Mouse (Mus musculus) heart, postnatal 0 days (tissue): ENCODE data around the gene Lclat1. TPM values are rescaled to one million over a fixed set of nuclear protein-coding genes. Genes with fewer than 3 reads are reported as not detected.
A peak's percentile ranks its signal among the peaks of the same experiment; 100 is the strongest.

Experiments
- ATAC-seq: fragments of 200-750 bp; cut with Nextera tagmentation; 2 replicates; pipeline ENCODE4 v1.8.0; 2017; ENCODE audit warnings: low read depth, moderate number of reproducible peaks, moderate library complexity; ENCODE audit not compliant: insufficient read depth
- DNase-seq: peaks from one replicate; pipeline ENCODE4 v3.0.0-alpha.2; 2016; ENCODE audit warnings: low spot score
- H3K27ac ChIP-seq: fragments of 300-500 bp; sonication (generic); 2 replicates; pipeline ENCODE4 v1.5.1; 2014; ENCODE audit warnings: low read depth, mild to moderate bottlenecking
- H3K27me3 ChIP-seq: fragments of 300-500 bp; sonication (generic); 2 replicates; pipeline ENCODE4 v1.6.1; 2014; ENCODE audit warnings: low read length, mixed read lengths; ENCODE audit not compliant: control insufficient read depth, insufficient read depth
- H3K36me3 ChIP-seq: fragments of 300-500 bp; sonication (generic); replicated peaks from 2 replicates; pipeline ENCODE4 v1.6.1; 2014; ENCODE audit warnings: low read length, mixed read lengths; ENCODE audit not compliant: control insufficient read depth, insufficient read depth
- H3K4me1 ChIP-seq: fragments of 300-500 bp; sonication (generic); 2 replicates; pipeline ENCODE4 v1.6.1; 2014; ENCODE audit warnings: antibody characterized with exemption; ENCODE audit not compliant: control insufficient read depth, insufficient read depth
- H3K4me2 ChIP-seq: fragments of 300-500 bp; sonication (generic); 2 replicates; pipeline ENCODE4 v1.6.1; 2014; ENCODE audit warnings: low read depth, mild to moderate bottlenecking, low read length, moderate library complexity
- H3K4me3 ChIP-seq: fragments of 300-500 bp; sonication (generic); 2 replicates; pipeline ENCODE4 v1.5.1; 2014; ENCODE audit warnings: low read depth, low read length
- H3K9ac ChIP-seq: fragments of 300-500 bp; sonication (generic); replicated peaks from 2 replicates; pipeline ENCODE4 v1.6.1; 2014; ENCODE audit warnings: low read depth, low read length, mixed read lengths
- H3K9me3 ChIP-seq: fragments of 300-500 bp; sonication (generic); replicated peaks from 2 replicates; pipeline ENCODE4 v1.6.1; 2016; ENCODE audit warnings: low read length; ENCODE audit not compliant: control insufficient read depth
- CTCF ChIP-seq: IDR thresholded peaks from 2 replicates; pipeline ENCODE4 v1.5.1; 2016; ENCODE audit warnings: antibody characterized with exemption, control low read depth, low read depth
- EP300 ChIP-seq: IDR thresholded peaks from 2 replicates; pipeline ENCODE4 v1.6.1; 2016; ENCODE audit warnings: antibody characterized with exemption, low read depth
- WGBS: fragments of 180-500 bp; shearing (Covaris S2); extraction: QIAGEN DNeasy Blood & Tissue Kit; methylation state at CpG from one replicate; pipeline ENCODE4 v1.1.7; 2014; 5-methylcytosine and 5-hydroxymethylcytosine counted together
- polyA plus RNA-seq: library from polyadenylated mRNA; unstranded; fragments of >200 nt; fragmentation: Nextera tagmentation; extraction: Ambion mirVana; gene quantifications from 2 replicates; pipeline ENCODE4 v1.2.1, GENCODE M21; 2015
- total RNA-seq: library from RNA; depleted of rRNA; stranded (reverse); fragments of >200 nt; gene quantifications from 2 replicates; pipeline ENCODE4 v1.2.3, GENCODE M21; 2014; ENCODE audit warnings: low replicate concordance

The Lclat1 gene
- total and polyA plus RNA-seq, 2 experiments from 2014 or later: 31.5 to 218 TPM

DNA sequence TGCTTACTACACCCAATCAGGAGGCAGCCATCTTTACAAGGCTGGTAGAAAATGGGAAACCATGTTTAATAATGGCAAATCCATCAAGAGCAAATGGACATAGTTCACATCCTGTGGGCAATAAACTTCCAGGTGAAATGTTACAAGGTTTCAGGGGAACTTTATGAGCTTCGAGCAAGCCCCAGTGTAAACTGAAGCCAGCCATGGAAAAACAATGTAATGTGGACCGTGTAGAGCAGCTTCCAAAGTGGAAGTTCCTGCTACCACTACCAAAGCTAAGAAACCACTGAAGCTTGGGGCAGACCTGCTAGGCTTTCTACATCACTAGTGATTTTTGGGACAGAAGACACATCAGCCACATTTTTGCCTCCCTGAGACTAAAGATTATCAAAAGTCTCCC is 44.5 kb upstream of the Lclat1 start:
- TF ChIP-seq CTCF: no peak
- no peak for TF ChIP-seq EP300
- Histone ChIP-seq H3K9ac (no peak overlapping the region), H3K9me3 (no peaks in the 10 kb centered on the region), H3K27ac (no peak overlapping the region), H3K27me3 (no peaks in the 10 kb centered on the region), H3K36me3 (no peaks in the 10 kb centered on the region), H3K4me1 (peaks cover 35% of the 10 kb centered on the region), H3K4me3 (no peak overlapping the region), H3K4me2 (no peak overlapping the region)
- DNase-seq (no peak), ATAC-seq (no peak)
- WGBS: 90% methylated on average over 2 of the region's 2 CpGs

DNA sequence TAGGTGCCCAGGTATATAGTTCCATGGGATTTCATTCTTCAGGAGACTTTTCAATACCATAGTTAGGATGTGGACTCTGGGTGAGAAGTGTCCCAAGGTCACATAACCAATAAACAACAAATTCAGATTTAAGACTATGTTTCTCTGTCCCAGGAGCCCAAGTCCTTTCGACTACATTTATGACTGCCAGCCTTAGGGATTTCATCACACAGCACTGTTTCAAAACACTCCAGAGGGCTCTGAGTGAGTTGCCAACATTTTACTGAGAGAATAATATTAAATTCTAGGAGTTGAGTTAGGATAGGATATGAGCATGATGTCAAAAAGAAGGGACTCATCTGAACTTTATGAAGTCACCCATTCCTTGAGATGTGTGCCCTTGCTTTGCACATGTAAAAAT is 44.0 kb upstream of the Lclat1 start:
- Histone ChIP-seq H3K36me3 (no peaks in the 10 kb centered on the region), H3K9ac (no peak overlapping the region), H3K4me2 (no peak overlapping the region), H3K27me3 (no peaks in the 10 kb centered on the region), H3K4me3 (no peak overlapping the region), H3K27ac (no peak overlapping the region), H3K9me3 (no peaks in the 10 kb centered on the region), H3K4me1 (peaks cover 36% of the 10 kb centered on the region)
- TF ChIP-seq CTCF (no peak), EP300 (no peak)
- 87% methylated on average over 1 of the region's 1 CpGs for WGBS
- DNase-seq (no peak), ATAC-seq (no peak)

DNA sequence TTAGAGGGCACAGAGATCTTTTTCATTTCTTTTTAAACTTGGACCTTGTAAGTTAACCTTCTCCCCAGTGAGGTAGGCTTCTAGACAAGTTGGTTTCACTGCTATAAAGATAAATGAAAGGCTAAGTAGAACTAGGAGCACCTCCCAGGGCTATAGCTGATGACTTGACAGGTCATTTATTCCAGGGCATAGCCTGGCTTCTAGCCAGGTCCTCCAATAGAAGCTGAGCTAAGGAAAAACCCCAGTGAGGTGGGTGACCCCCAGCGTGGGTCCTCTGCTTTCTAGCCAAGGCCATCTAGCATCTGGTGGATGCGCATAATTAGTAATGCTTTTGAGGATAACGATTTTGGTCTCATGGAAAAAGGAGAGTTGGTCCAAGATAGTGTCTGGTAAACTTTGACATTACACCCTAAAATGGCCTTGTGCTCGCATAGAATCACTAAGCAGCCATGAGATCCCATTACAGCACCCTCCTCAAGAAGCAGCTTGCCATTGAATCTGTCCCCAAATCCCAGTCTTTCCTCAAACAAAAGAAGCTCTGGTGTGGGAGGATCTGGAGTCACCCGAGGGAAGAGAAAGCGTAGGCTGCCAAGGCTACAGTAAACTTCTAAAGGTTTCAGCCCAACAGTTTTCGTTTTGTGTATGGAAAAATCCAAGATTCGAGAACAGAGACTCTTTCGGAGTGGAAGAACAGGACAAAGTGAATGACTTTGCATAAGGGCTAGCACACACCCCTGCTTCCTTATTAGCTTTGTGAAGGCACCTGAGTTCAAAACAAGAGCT is 41.2 kb upstream of the Lclat1 start:
- DNase-seq (no peak), ATAC-seq (no peak)
- Histone ChIP-seq H3K36me3 (no peaks in the 10 kb centered on the region), H3K4me3 (no peak overlapping the region), H3K27me3 (no peaks in the 10 kb centered on the region), H3K9me3 (no peaks in the 10 kb centered on the region), H3K4me2 (no peak overlapping the region), H3K9ac (no peak overlapping the region), H3K27ac (peak overlapping the region; percentile 91), H3K4me1 (peaks cover 54% of the 10 kb centered on the region)
- TF ChIP-seq EP300 (no peak), CTCF (no peak)
- 77% methylated on average over 9 of the region's 9 CpGs for WGBS

DNA sequence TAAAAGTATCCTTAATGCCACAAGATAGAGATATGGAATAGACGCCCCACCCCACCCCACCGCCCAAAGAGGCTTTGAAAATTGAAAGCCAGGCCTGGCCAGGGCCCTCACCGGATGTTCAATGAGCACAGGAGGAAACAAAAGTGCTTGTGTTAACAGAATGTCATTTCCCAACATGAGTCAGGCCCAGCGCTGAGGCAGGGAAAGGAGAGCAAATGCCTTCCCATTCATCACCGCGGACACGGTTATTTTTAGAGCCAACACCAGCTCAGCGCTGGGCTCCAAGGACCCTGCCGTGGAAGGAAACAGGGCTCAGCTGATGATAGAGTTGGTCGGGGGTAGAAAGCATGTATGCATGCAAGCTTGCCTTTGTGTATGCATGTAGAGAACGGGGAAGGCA is 40.4 kb upstream of the Lclat1 start:
- H3K36me3 ChIP-seq: no peaks in the 10 kb centered on the region
- H3K27me3 ChIP-seq: no peaks in the 10 kb centered on the region
- no peak; the same call in 1 of the 2 replicates for TF ChIP-seq EP300
- H3K4me1 ChIP-seq: peaks cover 61% of the 10 kb centered on the region
- no peak overlapping the region for H3K4me3 ChIP-seq
- no peak overlapping the region; the same call in 1 of the 2 replicates for H3K4me2 ChIP-seq
- H3K27ac ChIP-seq: peak overlapping the region; percentile 91
- no peak overlapping the region for H3K9ac ChIP-seq
- WGBS: 5% methylated on average over 11 of the region's 11 CpGs
- DNase-seq (peak; percentile 83), ATAC-seq (peak; percentile 49)
- H3K9me3 ChIP-seq: no peaks in the 10 kb centered on the region

DNA sequence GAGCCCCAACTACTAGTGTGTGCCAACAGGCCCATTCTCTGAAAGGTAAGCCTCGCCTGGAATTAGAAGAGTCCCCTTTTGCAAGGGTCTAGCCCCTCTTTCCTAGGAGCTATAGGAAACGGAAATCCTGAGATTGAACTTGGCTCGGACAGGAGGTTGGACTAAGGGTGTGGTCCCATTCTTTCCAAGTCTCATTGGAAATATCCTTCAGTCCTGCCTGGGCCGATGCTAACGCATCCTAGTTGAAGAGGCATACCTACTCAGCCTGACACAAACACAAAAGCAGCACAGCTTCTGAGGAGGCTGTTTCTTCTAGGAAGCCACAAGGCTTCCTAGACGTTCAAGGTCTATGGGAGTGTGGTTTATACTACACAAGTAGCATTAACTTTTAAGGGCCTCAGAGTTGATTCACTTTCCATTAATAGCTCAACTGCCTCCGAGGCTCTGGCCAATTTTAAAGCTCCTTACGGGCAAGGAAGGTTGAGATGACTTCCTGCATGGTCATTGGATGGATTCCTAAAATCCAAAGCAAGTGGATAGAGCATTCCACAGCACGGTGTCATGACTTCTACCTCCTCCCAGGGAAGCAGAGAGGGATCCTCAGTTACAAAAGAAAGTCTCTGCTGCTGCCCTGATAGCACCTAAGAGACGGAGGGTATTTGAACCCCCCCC is 39.3 kb upstream of the Lclat1 start:
- Histone ChIP-seq H3K4me1 (peaks cover 71% of the 10 kb centered on the region), H3K27me3 (no peaks in the 10 kb centered on the region), H3K27ac (peak overlapping the region; percentile 91), H3K36me3 (no peaks in the 10 kb centered on the region), H3K4me2 (no peak overlapping the region), H3K9ac (peak overlapping the region; percentile 26; the same call in 1 of the 2 replicates), H3K9me3 (no peaks in the 10 kb centered on the region), H3K4me3 (no peak overlapping the region)
- ATAC-seq: peak; percentile 45
- 28% methylated on average over 10 of the region's 10 CpGs for WGBS
- TF ChIP-seq EP300 (no peak), CTCF (no peak)
- DNase-seq: peak; percentile 59
